Mouse (Mus musculus) ES-E14 (cell line): ENCODE data around the gene Rfk. TPM values are rescaled to one million over a fixed set of nuclear protein-coding genes. Genes with fewer than 3 reads are reported as not detected.

ENCODE experiments used
- DNase-seq: peaks from one replicate; pipeline ENCODE4 v3.0.0-alpha.2; 2013; ENCODE audit warnings: low read depth, low spot score
- H3K27ac ChIP-seq: 2 replicates; pipeline ENCODE4 v1.5.1; 2012; ENCODE audit warnings: low read depth, mild to moderate bottlenecking, low read length, moderate library complexity, mixed read lengths; ENCODE audit not compliant: poor library complexity, insufficient read depth, severe bottlenecking
- H3K36me3 ChIP-seq: 2 replicates; pipeline ENCODE4 v1.6.1; 2012; ENCODE audit warnings: mild to moderate bottlenecking, low read length, moderate library complexity, mixed read lengths; ENCODE audit not compliant: control insufficient read depth, poor library complexity, insufficient read depth, severe bottlenecking
- H3K4me1 ChIP-seq, 2 experiments: fragments of 150-350 bp in 1 of 2; sonication (generic) in 1 of 2; 2 replicates each; pipeline ENCODE4 v1.6.1; 2012; ENCODE audit warnings: low read length in 2 of 2, mild to moderate bottlenecking in 1 of 2, mixed read lengths in 1 of 2; ENCODE audit not compliant: control insufficient read depth in 2 of 2, insufficient read depth in 2 of 2, poor library complexity in 1 of 2
- H3K4me3 ChIP-seq, 2 experiments: fragments of 150-350 bp in 1 of 2; sonication (generic) in 1 of 2; 2 replicates each; pipeline ENCODE4 v1.5.1; 2012; ENCODE audit warnings: low read length in 2 of 2, low read depth in 1 of 2, mild to moderate bottlenecking in 1 of 2, mixed read lengths in 1 of 2; ENCODE audit not compliant: insufficient read depth in 1 of 2, poor library complexity in 1 of 2, severe bottlenecking in 1 of 2
- H3K9ac ChIP-seq: 2 replicates; pipeline ENCODE4 v1.6.1; 2012; ENCODE audit warnings: low read depth, mild to moderate bottlenecking, low read length, mixed read lengths; ENCODE audit not compliant: poor library complexity, insufficient read depth, severe bottlenecking
- H3K9me3 ChIP-seq: fragments of 150-350 bp; sonication (generic); 2 replicates; pipeline ENCODE4 v1.6.1; 2012; ENCODE audit warnings: low read depth, mild to moderate bottlenecking, low read length; ENCODE audit not compliant: control insufficient read depth, insufficient read depth
- CHD2 ChIP-seq: IDR thresholded peaks from 2 replicates; pipeline ENCODE4 v1.6.1; 2014; ENCODE audit warnings: mild to moderate bottlenecking, low read depth, low read length, inconsistent platforms
- HCFC1 ChIP-seq: IDR thresholded peaks from 2 replicates; pipeline ENCODE4 v1.6.1; 2012; ENCODE audit warnings: low read length, inconsistent platforms, borderline replicate concordance; ENCODE audit not compliant: insufficient read depth
- MAFK ChIP-seq: IDR thresholded peaks from 2 replicates; pipeline ENCODE4 v1.6.1; 2014; ENCODE audit warnings: mild to moderate bottlenecking, low read depth, low read length, inconsistent platforms; ENCODE audit not compliant: insufficient read depth
- ZC3H11A ChIP-seq: IDR thresholded peaks from 2 replicates; pipeline ENCODE4 v1.6.1; 2012; ENCODE audit warnings: low read depth, mild to moderate bottlenecking, inconsistent platforms, low read length, borderline replicate concordance
- ZNF384 ChIP-seq: IDR thresholded peaks from 2 replicates; pipeline ENCODE4 v1.6.1; 2012; ENCODE audit warnings: low read depth, low read length, inconsistent platforms
- in situ Hi-C, 2 experiments: fragments of 600-800 bp; cut with MboI; formaldehyde crosslinking; loops; one replicate each; pipeline ENCODE4 v1.15.1; 2025; ENCODE audit warnings: low sequenced_read_pairs in 2 of 2, inconsistent platforms in 1 of 2; ENCODE audit not compliant: unreplicated experiment in 2 of 2
- total RNA-seq: library from RNA; depleted of rRNA; stranded (reverse); fragments of 300-350 nt; gene quantifications from 2 replicates; pipeline ENCODE4 v1.2.3, GENCODE M21; 2012

The Rfk gene
- total RNA-seq, 1 experiment, result 18.0 TPM

DNA sequence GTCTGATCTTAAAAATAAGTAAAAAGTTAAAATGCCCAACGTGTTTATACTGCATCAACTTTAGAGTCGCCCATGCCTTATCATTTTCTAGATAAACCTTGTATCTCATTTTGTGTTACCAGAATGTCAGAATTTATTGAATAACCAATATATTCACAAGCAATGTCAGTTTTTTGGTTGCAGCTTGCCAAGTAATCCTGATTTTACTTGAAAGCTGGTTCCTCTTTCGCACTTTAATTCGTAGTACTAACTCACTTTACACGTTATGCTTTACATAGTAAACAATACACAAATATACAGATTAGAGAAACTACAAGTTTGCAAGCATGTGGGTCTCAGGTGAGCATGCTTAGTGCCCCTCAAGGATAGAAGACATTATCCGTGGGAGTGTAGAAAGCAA, 36.9 kb upstream of the Rfk start:
- TF ChIP-seq MAFK (no peak), HCFC1 (no peak)
- H3K4me3 ChIP-seq, result peak overlapping the region in 1 of 2 experiments; percentile 76; a peak in 1 of 4 replicates
- no peak overlapping the region for H3K9ac ChIP-seq
- no peak for DNase-seq
- no peak overlapping the region for H3K27ac ChIP-seq
- no peaks in the 10 kb centered on the region for H3K9me3 ChIP-seq
- in situ Hi-C loops, result no loop called here
- H3K4me1 ChIP-seq, result peaks cover 2 to 3% of the 10 kb centered on the region in 2 experiments; a peak in 1 of 4 replicates
- no peaks in the 10 kb centered on the region for H3K36me3 ChIP-seq

GRCm38 (mm10) chr19:17357391-17357790, 36.5 kb upstream of the Rfk start:
- Histone ChIP-seq H3K27ac (no peak overlapping the region), H3K4me3 (no peak overlapping the region), H3K9ac (no peak overlapping the region), H3K36me3 (no peaks in the 10 kb centered on the region), H3K4me1 (peaks cover 2 to 3% of the 10 kb centered on the region in 2 experiments; a peak in 1 of 4 replicates), H3K9me3 (no peaks in the 10 kb centered on the region)
- TF ChIP-seq HCFC1 (no peak), ZC3H11A (no peak), MAFK (no peak), CHD2 (no peak)
- in situ Hi-C loops, result no loop called here
- no peak for DNase-seq

DNA sequence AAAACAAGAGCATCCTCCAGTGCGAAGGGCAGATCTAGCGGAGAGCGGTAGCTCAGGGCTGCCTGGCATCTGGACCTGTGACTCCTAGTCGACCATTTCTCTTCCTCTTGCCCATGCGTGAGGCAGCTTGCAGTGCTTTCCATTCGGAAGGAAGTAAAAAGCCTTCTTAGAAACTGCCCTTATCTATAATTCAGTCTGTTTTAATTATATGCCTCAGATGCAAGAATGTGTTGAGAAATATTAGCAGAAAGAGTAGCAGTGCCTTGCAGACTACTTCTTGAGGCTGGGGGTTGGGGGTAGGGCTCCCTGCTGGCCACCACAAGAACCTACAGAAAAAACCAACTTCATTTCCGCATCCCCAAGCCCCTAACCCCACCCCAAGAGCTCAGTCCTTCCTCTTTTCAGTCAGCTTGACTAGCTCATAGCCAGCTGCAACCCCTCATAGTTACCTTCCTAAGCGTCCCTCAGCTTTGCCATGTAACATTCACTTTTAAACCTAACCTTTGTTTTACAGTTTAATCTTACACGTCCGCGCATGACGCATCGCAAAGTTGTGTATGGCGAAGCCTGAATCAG, 34.4 kb upstream of the Rfk start:
- Histone ChIP-seq H3K27ac (no peak overlapping the region), H3K4me3 (no peak overlapping the region), H3K9ac (no peak overlapping the region), H3K36me3 (no peaks in the 10 kb centered on the region), H3K4me1 (peaks cover 2 to 3% of the 10 kb centered on the region in 2 experiments; a peak in 1 of 4 replicates), H3K9me3 (no peaks in the 10 kb centered on the region)
- no peak for TF ChIP-seq HCFC1
- TF ChIP-seq CHD2, result no peak
- TF ChIP-seq MAFK, result no peak
- TF ChIP-seq ZNF384, result no peak
- DNase-seq, result no peak
- in situ Hi-C loops, result no loop called here

DNA sequence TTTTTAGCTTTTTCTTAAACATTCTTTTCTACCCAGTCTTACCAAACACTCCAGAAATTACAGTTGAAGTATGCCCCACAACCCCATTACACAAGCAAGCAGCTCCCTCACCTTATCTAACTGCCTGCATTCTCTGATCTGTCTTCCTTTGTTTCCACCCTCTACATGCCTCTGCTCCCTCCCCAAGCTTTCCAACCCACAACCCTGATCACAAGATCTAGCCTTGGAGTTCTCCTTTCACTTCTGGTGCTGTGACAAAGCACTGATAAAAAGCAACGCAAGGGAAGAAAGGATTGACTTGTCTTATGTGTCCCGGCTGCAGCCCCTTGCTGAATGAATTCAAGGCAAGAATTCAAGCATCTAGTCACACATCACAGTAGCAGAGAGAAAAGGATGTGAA, 32.7 kb upstream of the Rfk start:
- Histone ChIP-seq H3K9ac (no peak overlapping the region), H3K4me1 (peaks cover 2 to 3% of the 10 kb centered on the region in 2 experiments; a peak in 1 of 4 replicates), H3K27ac (no peak overlapping the region), H3K36me3 (no peaks in the 10 kb centered on the region), H3K9me3 (no peaks in the 10 kb centered on the region), H3K4me3 (no peak overlapping the region)
- TF ChIP-seq CHD2, result no peak
- TF ChIP-seq ZNF384, result no peak
- TF ChIP-seq ZC3H11A, result no peak
- TF ChIP-seq HCFC1, result no peak
- TF ChIP-seq MAFK, result no peak
- in situ Hi-C loops, result loop anchor here in 1 of 2 experiments (10.0 kb wide), 1 partner anchor 246 kb away; no protein-coding TSS in a partner anchor
- DNase-seq, result no peak

GRCm38 (mm10) chr19:17364741-17365140, 29.1 kb upstream of the Rfk start:
- in situ Hi-C loops, result loop anchor here in 1 of 2 experiments (10.0 kb wide), 1 partner anchor 250 kb away; no protein-coding TSS in a partner anchor
- Histone ChIP-seq H3K4me1 (no peaks in the 10 kb centered on the region), H3K9ac (no peak overlapping the region), H3K36me3 (no peaks in the 10 kb centered on the region), H3K27ac (no peak overlapping the region), H3K9me3 (no peaks in the 10 kb centered on the region), H3K4me3 (no peak overlapping the region)
- DNase-seq, result peak; percentile 47
- no peak for TF ChIP-seq HCFC1
- TF ChIP-seq ZC3H11A, result peak; percentile 97
- TF ChIP-seq MAFK, result no peak
- no peak for TF ChIP-seq ZNF384
- no peak for TF ChIP-seq CHD2
